Mouse (Mus musculus): ENCODE results near the gene Ntn4. TPM values are rescaled to one million over a fixed set of nuclear protein-coding genes. Genes with fewer than 3 reads are reported as not detected.

Ntn4 gene
- total and polyA plus RNA-seq, 3 experiments = not detected

DNA sequence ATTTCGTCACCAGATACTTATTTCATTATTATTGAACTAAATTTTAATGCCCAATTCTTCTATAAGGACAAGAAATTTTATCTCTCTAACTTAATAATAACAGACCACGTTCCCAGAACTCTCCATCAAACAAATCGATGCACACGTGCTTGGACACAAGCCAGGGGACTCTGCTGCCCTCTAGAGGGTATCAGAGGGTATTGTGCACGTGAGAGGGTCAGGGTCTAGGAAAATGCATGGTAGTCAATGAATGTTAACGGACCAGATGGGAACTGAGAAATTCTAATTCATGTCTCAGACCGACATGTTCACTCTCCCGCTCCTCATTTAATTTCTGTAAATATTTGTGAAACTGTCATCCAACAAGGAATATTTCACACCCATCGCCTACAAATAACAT lies 32.4 kb upstream of the Ntn4 start:
- DNase-seq (ENCODE audit: extremely low read depth) = no peak
- TF ChIP-seq CTCF (conservative IDR thresholded peaks at IDR 0.05 in 1 of 2, IDR thresholded peaks at IDR 0.05 in 1 of 2; ENCODE audit: low read depth in 2 of 2, low read length in 2 of 2) (peak; percentile 48 to 52), ZMIZ1 (IDR thresholded peaks at IDR 0.05; ENCODE audit: low read depth, low read length) (no peak), BHLHE40 (IDR thresholded peaks at IDR 0.05; ENCODE audit: low read depth, low read length) (peak; percentile 95)

DNA sequence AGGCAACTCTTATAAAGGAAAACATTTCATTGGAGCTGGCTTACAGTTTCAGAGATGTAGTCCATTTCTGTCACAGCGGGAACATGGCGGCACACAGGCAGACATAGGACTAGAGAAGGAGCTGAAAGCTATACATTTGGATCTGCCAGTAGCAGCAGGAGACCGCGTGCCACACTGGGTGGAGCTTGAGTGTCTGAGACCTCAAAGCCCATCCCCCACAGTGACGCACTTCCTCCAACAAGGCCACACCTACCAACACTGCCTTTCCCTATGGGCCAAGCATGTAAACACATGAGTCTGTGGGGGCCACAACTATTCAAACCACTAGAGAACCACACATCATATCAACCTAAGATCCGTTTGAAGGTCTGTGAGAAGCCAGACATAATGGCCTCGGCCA lies 31.2 kb upstream of the Ntn4 start:
- Histone ChIP-seq H3K79me2 (replicated peaks; ENCODE audit: control insufficient read depth, extremely low read depth, insufficient read depth, poor library complexity, severe bottlenecking) (no peaks in the 10 kb centered on the region), H3K9ac (ENCODE audit: insufficient read depth, low read depth) (no peak overlapping the region), H3K27me3 (replicated peaks) (no peaks in the 10 kb centered on the region), H3K4me3 (replicated peaks in 1 of 3; ENCODE audit: low read depth in 2 of 3, low read length in 2 of 3, poor library complexity in 1 of 3) (no peak overlapping the region), H3K27ac (ENCODE audit: insufficient read depth, low read depth) (no peak overlapping the region), H3K4me2 (ENCODE audit: insufficient read depth, low read depth, poor library complexity, severe bottlenecking) (no peak overlapping the region), H3K4me1 (ENCODE audit: control insufficient read depth in 1 of 2, insufficient read depth in 2 of 2) (peaks cover 0 to 2% of the 10 kb centered on the region in 2 experiments; a peak in 1 of 4 replicates), H3K36me3 (replicated peaks in 1 of 2; ENCODE audit: control insufficient read depth in 1 of 2, insufficient read depth in 1 of 2, low read length in 1 of 2) (no peaks in the 10 kb centered on the region), H3K9me3 (replicated peaks; ENCODE audit: low read length) (peaks cover 3% of the 10 kb centered on the region)
- dilution Hi-C loops (cut with MboI; ENCODE audit: extremely low pct_ligation_motif_present, extremely low pct_unique_long_range_greater_than_20kb, low sequenced_read_pairs) = no loop called here
- DNase-seq (ENCODE audit: extremely low read depth) = no peak
- in situ Hi-C loops (cut with MboI; ENCODE audit: low pct_ligation_motif_present, low pct_unique_long_range_greater_than_20kb, low sequenced_read_pairs) = loop anchor here (10.0 kb wide), 1 partner anchor 156 kb away; no protein-coding TSS in a partner anchor
- TF ChIP-seq CTCF (conservative IDR thresholded peaks at IDR 0.05 in 1 of 2, IDR thresholded peaks at IDR 0.05 in 1 of 2; ENCODE audit: low read depth in 2 of 2, low read length in 2 of 2) (no peak), POLR2A (IDR thresholded peaks at IDR 0.05; ENCODE audit: low read depth, low read length) (no peak), E2F4 (IDR thresholded peaks at IDR 0.05; ENCODE audit: insufficient replicate concordance, low read depth, low read length) (no peak), POLR2AphosphoS2 (IDR thresholded peaks at IDR 0.05; ENCODE audit: low read depth, low read length) (no peak), ZNF384 (IDR thresholded peaks at IDR 0.05; ENCODE audit: low read depth, low read length) (no peak), MXI1 (IDR thresholded peaks at IDR 0.05; ENCODE audit: low read depth, low read length) (no peak), SIN3A (IDR thresholded peaks at IDR 0.05; ENCODE audit: low read length) (no peak), SMC3 (IDR thresholded peaks at IDR 0.05; ENCODE audit: low read depth, low read length) (no peak), NELFE (IDR thresholded peaks at IDR 0.05; ENCODE audit: low read depth, low read length) (no peak), IRF4 (IDR thresholded peaks at IDR 0.05; ENCODE audit: low read depth, low read length) (no peak), ETS1 (conservative IDR thresholded peaks at IDR 0.05; ENCODE audit: low read depth, low read length) (no peak), ZKSCAN1 (IDR thresholded peaks at IDR 0.05; ENCODE audit: borderline replicate concordance, low read depth, low read length) (no peak), PAX5 (IDR thresholded peaks at IDR 0.05; ENCODE audit: low read length) (no peak), UBTF (IDR thresholded peaks at IDR 0.05; ENCODE audit: low read depth, low read length) (no peak), TCF12 (IDR thresholded peaks at IDR 0.05; ENCODE audit: low read depth, low read length) (no peak), KAT2A (IDR thresholded peaks at IDR 0.05; ENCODE audit: insufficient replicate concordance, low read length) (no peak)

More for the DNA sequence above, 32.4 kb upstream of the Ntn4 start:
- H3K9ac ChIP-seq (ENCODE audit: insufficient read depth, low read depth) = no peak overlapping the region
- H3K36me3 ChIP-seq (replicated peaks in 1 of 2; ENCODE audit: control insufficient read depth in 1 of 2, insufficient read depth in 1 of 2, low read length in 1 of 2) = no peaks in the 10 kb centered on the region
- H3K27me3 ChIP-seq (replicated peaks) = no peaks in the 10 kb centered on the region
- H3K27ac ChIP-seq (ENCODE audit: insufficient read depth, low read depth) = no peak overlapping the region
- H3K9me3 ChIP-seq (replicated peaks; ENCODE audit: low read length) = peaks cover 6% of the 10 kb centered on the region
- in situ Hi-C loops (cut with MboI; ENCODE audit: low pct_ligation_motif_present, low pct_unique_long_range_greater_than_20kb, low sequenced_read_pairs) (loop anchor here (10.0 kb wide), 1 partner anchor 157 kb away; no protein-coding TSS in a partner anchor), dilution Hi-C loops (cut with MboI; ENCODE audit: extremely low pct_ligation_motif_present, extremely low pct_unique_long_range_greater_than_20kb, low sequenced_read_pairs) (no loop called here)
- no peak overlapping the region for H3K4me2 ChIP-seq (ENCODE audit: insufficient read depth, low read depth, poor library complexity, severe bottlenecking)
- H3K4me1 ChIP-seq (ENCODE audit: control insufficient read depth in 1 of 2, insufficient read depth in 2 of 2) = no peaks in the 10 kb centered on the region
- H3K4me3 ChIP-seq (replicated peaks in 1 of 3; ENCODE audit: low read depth in 2 of 3, low read length in 2 of 3, poor library complexity in 1 of 3) = no peak overlapping the region
- no peaks in the 10 kb centered on the region for H3K79me2 ChIP-seq (replicated peaks; ENCODE audit: control insufficient read depth, extremely low read depth, insufficient read depth, poor library complexity, severe bottlenecking)

All from CH12.LX (cell line).